ENCODE assay signal across 8 mouse cellular contexts in genomic region chr11:5485193-5486011, GRCm38 (mm10). TPM values are rescaled to one million over a fixed set of nuclear protein-coding genes. Genes with fewer than 3 reads are reported as not detected.
DNase-seq lines count a peak whose midpoint lies in the region; ATAC-seq and TF ChIP-seq lines count a peak whose summit lies in the region.

No protein-coding gene starts in this region.

- TF ChIP-seq EP300 in liver, postnatal 0 days (IDR thresholded peaks at IDR 0.05; ENCODE audit: low read depth) = peak; percentile 34; the same call in 1 of the 2 replicates

- no peaks in the 10 kb centered on the region for H3K9me3 ChIP-seq in G1E (replicated peaks)
- no peaks in the 10 kb centered on the region for H3K9me3 ChIP-seq in forebrain, embryonic 15.5 days
- no peaks in the 10 kb centered on the region for H3K9me3 ChIP-seq in liver, postnatal 0 days (ENCODE audit: low read length)
- no peaks in the 10 kb centered on the region for H3K9me3 ChIP-seq in neural tube, embryonic 13.5 days

- H3K4me3 ChIP-seq in G1E (ENCODE audit: low read depth, low read length) = peak overlapping the region; percentile 64; the same call in 1 of the 2 replicates
- H3K4me3 ChIP-seq in forebrain, embryonic 15.5 days = peak overlapping the region; percentile 37
- H3K4me3 ChIP-seq in liver, postnatal 0 days (ENCODE audit: low read depth, low read length) = peak overlapping the region; percentile 54
- H3K4me3 ChIP-seq in neural tube, embryonic 13.5 days = peak overlapping the region; percentile 33

- ATAC-seq in G1E (ENCODE audit: extremely low read depth, insufficient number of reproducible peaks, low FRiP score, poor library complexity, severe bottlenecking) = peak; percentile 70; the same call in 1 of the 2 replicates
- peak; percentile 85 for ATAC-seq in forebrain, embryonic 15.5 days (replicated peaks)
- ATAC-seq in liver, postnatal 0 days = peak; percentile 90
- peak; percentile 82 for ATAC-seq in neural tube, embryonic 13.5 days (ENCODE audit: low read depth)

- H3K9ac ChIP-seq in forebrain, embryonic 15.5 days (replicated peaks) = peak overlapping the region; percentile 35; the same call in 1 of the 2 replicates
- H3K9ac ChIP-seq in liver, postnatal 0 days (replicated peaks) = peak overlapping the region; percentile 70
- peak overlapping the region; percentile 56 for H3K9ac ChIP-seq in neural tube, embryonic 13.5 days

- 18% methylated on average over 15 of the region's 15 CpGs for WGBS in forebrain, embryonic 15.5 days
- 5% methylated on average over 15 of the region's 15 CpGs for WGBS in liver, postnatal 0 days (ENCODE audit: insufficient replicate concordance)
- 21% methylated on average over 15 of the region's 15 CpGs for WGBS in neural tube, embryonic 13.5 days

- intact Hi-C loops in heart, postnatal 25 days (cut with DNase I) = loop anchor here (1.0 to 5.0 kb wide), 3 partner anchors 36 to 402 kb away; no protein-coding TSS in a partner anchor

- TF ChIP-seq CTCF in G1E (IDR thresholded peaks at IDR 0.05; ENCODE audit: low read depth, low read length) = peak; percentile 90
- TF ChIP-seq CTCF in liver, postnatal 0 days (IDR thresholded peaks at IDR 0.05; ENCODE audit: low read depth) = peak; percentile 96

- peaks cover 2% of the 10 kb centered on the region for H3K36me3 ChIP-seq in G1E (replicated peaks)
- no peaks in the 10 kb centered on the region for H3K36me3 ChIP-seq in forebrain, embryonic 15.5 days
- no peaks in the 10 kb centered on the region for H3K36me3 ChIP-seq in liver, postnatal 0 days (replicated peaks; ENCODE audit: insufficient read depth, low read length)
- no peaks in the 10 kb centered on the region for H3K36me3 ChIP-seq in neural tube, embryonic 13.5 days

- H3K27me3 ChIP-seq in G1E (ENCODE audit: insufficient read depth, low read length) = peaks cover 10% of the 10 kb centered on the region
- H3K27me3 ChIP-seq in forebrain, embryonic 15.5 days = no peaks in the 10 kb centered on the region
- H3K27me3 ChIP-seq in liver, postnatal 0 days (ENCODE audit: insufficient read depth, low read length) = no peaks in the 10 kb centered on the region
- H3K27me3 ChIP-seq in neural tube, embryonic 13.5 days = no peaks in the 10 kb centered on the region

- H3K4me1 ChIP-seq in G1E (ENCODE audit: insufficient read depth, low read depth, low read length) = peaks cover 18% of the 10 kb centered on the region
- H3K4me1 ChIP-seq in forebrain, embryonic 15.5 days = peaks cover 6% of the 10 kb centered on the region
- peaks cover 6% of the 10 kb centered on the region; the same call in 1 of the 2 replicates for H3K4me1 ChIP-seq in liver, postnatal 0 days (ENCODE audit: insufficient read depth)
- H3K4me1 ChIP-seq in neural tube, embryonic 13.5 days (replicated peaks) = peaks cover 6% of the 10 kb centered on the region; the same call in 1 of the 2 replicates

- H3K4me2 ChIP-seq in forebrain, embryonic 15.5 days (replicated peaks) = peak overlapping the region; percentile 52
- H3K4me2 ChIP-seq in liver, postnatal 0 days (ENCODE audit: low read depth, low read length) = peak overlapping the region; percentile 85
- peak overlapping the region; percentile 54 for H3K4me2 ChIP-seq in neural tube, embryonic 13.5 days

- no peak overlapping the region; the same call in 1 of the 2 replicates for H3K27ac ChIP-seq in forebrain, embryonic 15.5 days (replicated peaks)
- peak overlapping the region; percentile 81 for H3K27ac ChIP-seq in liver, postnatal 0 days (ENCODE audit: low read depth)
- no peak overlapping the region for H3K27ac ChIP-seq in neural tube, embryonic 13.5 days (replicated peaks)

- DNase-seq in G1E (ENCODE audit: low spot score) = peak; percentile 91
- peak; percentile 79 for DNase-seq in cerebellum, adult 11-12 months
- peak; percentile 57 for DNase-seq in heart, postnatal 25 days (ENCODE audit: low spot score)
- peak; percentile 91 for DNase-seq in layer of hippocampus, adult 11-12 months (ENCODE audit: low spot score)
- peak; percentile 91 for DNase-seq in liver, postnatal 0 days
- DNase-seq in telencephalon, adult 2 months (ENCODE audit: low read depth, low spot score) = peak; percentile 80

RNA-seq across cellular contexts. Expression of gene Xbp1, which starts 35.1 kb away (rescaled TPM):
- 164 and 185 TPM in 2 replicates for total RNA-seq in G1E (2014; fragmentation: Nextera tagmentation)
- 125 TPM in 2 replicates for total RNA-seq in G1E (2017)
- 50.6 and 66.6 TPM in 2 replicates for polyA plus RNA-seq in G1E (2012)
- 128 and 135 TPM in 2 replicates for polyA plus RNA-seq in forebrain, embryonic 15.5 days (2015; fragmentation: Nextera tagmentation; extraction: Ambion mirVana)
- 10 to 100 TPM; 68.7 to 74.8 TPM for total RNA-seq in heart, postnatal 25 days (2021)
- 119 and 137 TPM in 2 replicates for polyA plus RNA-seq in liver, postnatal 0 days (2015; fragmentation: Nextera tagmentation; extraction: Ambion mirVana)
- 136 and 166 TPM in 2 replicates for polyA plus RNA-seq in neural tube, embryonic 13.5 days (2015; fragmentation: Nextera tagmentation; extraction: Ambion mirVana)

RNA-seq across cellular contexts. Expression of gene Znrf3, which starts 40.8 kb away (rescaled TPM):
- 7.7 and 11.0 TPM in 2 replicates for total RNA-seq in G1E (2014; fragmentation: Nextera tagmentation)
- total RNA-seq in G1E (2017) = 2.1 TPM in 2 replicates
- 2.7 and 3.1 TPM in 2 replicates for polyA plus RNA-seq in G1E (2012)
- polyA plus RNA-seq in forebrain, embryonic 15.5 days (2015; fragmentation: Nextera tagmentation; extraction: Ambion mirVana) = 6.9 and 7.4 TPM in 2 replicates
- total RNA-seq in heart, postnatal 25 days (2021) = 1 to 10 TPM; 9.4 to 9.7 TPM
- polyA plus RNA-seq in liver, postnatal 0 days (2015; fragmentation: Nextera tagmentation; extraction: Ambion mirVana) = 3.9 and 4.5 TPM in 2 replicates
- polyA plus RNA-seq in neural tube, embryonic 13.5 days (2015; fragmentation: Nextera tagmentation; extraction: Ambion mirVana) = 7.5 and 8.1 TPM in 2 replicates

RNA-seq across cellular contexts. Expression of gene Ccdc117, which starts 56.6 kb away (rescaled TPM):
- total RNA-seq in G1E (2014; fragmentation: Nextera tagmentation) = 31.8 and 35.5 TPM in 2 replicates
- 57.1 and 58.5 TPM in 2 replicates for total RNA-seq in G1E (2017)
- 11.5 and 12.6 TPM in 2 replicates for polyA plus RNA-seq in G1E (2012)
- 15.4 and 15.8 TPM in 2 replicates for polyA plus RNA-seq in forebrain, embryonic 15.5 days (2015; fragmentation: Nextera tagmentation; extraction: Ambion mirVana)
- 10 to 100 TPM; 17.9 to 23.5 TPM for total RNA-seq in heart, postnatal 25 days (2021)
- polyA plus RNA-seq in liver, postnatal 0 days (2015; fragmentation: Nextera tagmentation; extraction: Ambion mirVana) = 5.5 and 6.0 TPM in 2 replicates
- 12.2 and 14.3 TPM in 2 replicates for polyA plus RNA-seq in neural tube, embryonic 13.5 days (2015; fragmentation: Nextera tagmentation; extraction: Ambion mirVana)
